Mouse (Mus musculus) yolk sac, embryonic 10.5 days (tissue): ENCODE results near the gene Ice2.

Experiments used
- DNase-seq: peaks from one replicate; pipeline ENCODE4 v3.0.0-alpha.2; 2017; ENCODE audit warnings: low spot score

The Ice2 gene

DNA sequence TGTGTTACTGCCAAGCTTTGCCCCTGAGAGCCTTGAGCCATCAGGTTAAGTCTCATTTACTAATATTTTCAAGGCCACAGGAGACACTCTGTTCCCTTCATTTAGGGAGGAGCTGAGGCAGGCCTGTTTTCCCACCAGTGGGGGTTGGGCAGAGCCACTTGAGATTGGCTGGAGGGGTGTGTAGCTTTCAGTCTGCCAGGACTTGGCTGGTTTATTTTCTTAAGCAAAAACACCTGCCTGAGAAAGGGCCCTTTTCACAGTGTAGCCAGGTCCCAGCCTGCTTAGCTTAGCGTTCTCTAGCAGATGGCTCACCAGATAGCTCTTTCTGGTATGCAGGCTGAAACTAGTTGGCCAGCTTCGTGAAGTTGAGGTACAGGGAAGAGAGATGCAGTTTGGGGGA, 61.3 kb downstream of the Ice2 start:
- no peak for DNase-seq

DNA sequence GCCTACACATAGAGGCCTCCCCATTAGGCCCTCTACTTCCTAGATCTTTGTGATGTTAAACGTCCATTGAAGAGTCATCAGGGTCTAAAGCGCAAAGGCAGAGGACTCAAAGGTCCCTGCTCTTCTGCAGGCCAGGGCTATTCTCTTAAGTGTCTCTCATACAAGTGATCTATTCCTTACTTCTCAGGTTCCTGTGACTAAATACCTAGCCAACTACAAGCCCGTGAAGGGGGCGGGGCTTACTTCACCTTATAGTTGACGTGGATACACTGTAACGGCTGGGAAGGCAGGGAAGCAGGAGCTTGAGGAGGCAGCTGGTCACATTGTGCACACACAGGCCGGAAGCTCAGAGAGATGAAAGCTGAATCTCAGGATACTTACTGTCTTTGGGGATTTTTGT, 62.2 kb downstream of the Ice2 start:
- DNase-seq = no peak

DNA sequence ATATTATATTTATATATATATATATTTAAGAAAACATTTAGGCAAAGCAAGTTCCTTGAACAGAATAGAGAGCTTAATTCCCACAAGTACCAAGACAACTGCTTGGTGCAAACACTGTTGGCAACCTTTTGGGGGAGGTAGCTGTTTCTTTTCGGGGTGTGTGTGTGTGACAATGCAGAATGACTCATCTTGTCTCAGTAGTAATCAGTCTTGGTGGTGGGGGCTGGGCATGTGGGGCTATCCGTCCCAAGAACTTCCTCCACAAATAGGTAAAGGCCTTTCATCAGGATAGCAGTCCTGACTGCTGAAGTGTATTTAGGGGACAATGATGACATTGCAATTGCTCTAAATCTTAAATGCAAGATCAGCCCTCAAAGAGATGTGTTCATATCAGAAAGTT, 65.3 kb downstream of the Ice2 start:
- no peak for DNase-seq

DNA sequence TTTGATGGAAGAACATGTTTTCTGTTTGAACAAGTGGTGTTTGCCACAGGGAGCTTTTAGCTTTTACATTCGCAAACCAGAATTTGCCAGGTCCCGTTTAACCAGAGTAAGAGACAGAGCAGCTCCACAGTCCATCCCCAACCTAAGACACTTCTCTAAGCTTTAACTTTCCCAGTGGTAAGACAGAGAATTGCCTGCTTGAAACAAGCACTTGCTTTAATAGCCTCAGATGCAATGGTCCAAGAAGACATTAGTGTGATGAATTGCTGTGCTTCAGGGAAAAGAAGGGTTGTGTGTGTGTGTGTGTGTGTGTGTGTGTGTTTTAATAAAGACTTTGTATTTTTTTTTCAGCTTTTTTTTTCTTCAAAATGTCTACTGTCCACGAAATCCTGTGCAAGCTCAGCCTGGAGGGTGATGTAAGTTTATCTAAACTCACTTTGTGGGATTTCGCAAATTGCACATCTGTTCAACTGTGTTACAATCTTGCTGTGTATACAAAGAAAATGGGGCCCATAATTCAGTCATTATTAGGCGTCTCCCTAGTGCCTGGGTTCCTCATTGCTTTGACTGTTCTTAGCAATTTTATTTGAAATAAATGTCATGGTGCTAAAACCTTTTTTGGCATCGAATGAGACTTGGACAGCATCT, 66.5 kb downstream of the Ice2 start:
- DNase-seq = no peak

- no peak for DNase-seq
These were observed 68.4 kb downstream of the Ice2 start for GRCm38 (mm10) chr9:69466098-69466497.

DNA sequence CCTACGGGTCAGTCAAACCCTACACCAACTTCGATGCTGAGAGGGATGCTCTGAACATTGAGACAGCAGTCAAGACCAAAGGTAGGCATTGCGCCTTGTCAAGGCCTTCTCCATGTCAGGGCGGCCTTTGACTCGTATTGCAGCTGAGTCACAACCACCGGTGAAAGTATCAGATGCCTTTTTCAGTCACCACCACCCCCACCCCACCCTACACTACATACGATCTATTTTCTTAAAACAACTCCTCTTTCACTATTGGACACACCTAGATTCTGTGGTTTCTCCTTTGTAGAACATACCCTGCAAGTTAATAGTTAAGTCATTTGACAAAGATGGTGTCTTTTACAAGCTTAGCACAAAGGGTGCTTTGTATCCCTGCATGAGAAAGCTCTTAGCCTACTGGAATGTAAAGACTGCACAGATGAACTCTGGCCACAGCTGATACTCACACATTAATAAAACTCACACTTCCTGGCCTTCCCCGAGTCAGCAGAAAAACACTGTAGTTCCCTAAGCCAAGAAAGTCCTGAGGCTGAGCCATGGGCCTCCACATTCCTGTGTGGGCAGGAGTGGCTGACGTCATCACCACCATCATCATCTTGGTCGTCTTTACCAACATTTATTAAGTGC, 69.7 kb downstream of the Ice2 start:
- DNase-seq = no peak

- peak; percentile 70 for DNase-seq
These were observed 71.3 kb downstream of the Ice2 start for GRCm38 (mm10) chr9:69468991-69469390.

DNA sequence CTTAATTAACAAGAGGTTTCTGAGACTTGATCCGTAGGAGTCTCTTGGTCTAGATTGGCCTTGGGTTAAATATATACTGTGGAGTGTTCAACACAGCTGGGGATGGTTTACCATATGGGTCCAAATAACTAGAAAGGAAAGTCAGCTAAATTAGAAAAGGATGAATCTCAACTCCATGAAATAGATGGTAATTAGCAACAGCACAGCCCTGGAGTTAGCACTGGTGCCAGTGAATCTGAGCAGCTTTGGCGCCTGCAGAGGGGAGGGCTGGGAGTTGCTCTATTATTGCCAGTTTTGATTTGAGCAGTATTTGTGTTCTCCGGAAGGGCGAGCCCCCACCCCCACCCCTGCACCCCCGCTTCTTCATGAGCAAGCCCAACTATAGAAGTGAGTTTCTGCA, 72.7 kb downstream of the Ice2 start:
- DNase-seq = no peak

GRCm38 (mm10) chr9:69470921-69471320, 73.2 kb downstream of the Ice2 start:
- no peak for DNase-seq

GRCm38 (mm10) chr9:69472724-69473123, 75.0 kb downstream of the Ice2 start:
- DNase-seq = no peak

GRCm38 (mm10) chr9:69475873-69476272, 78.2 kb downstream of the Ice2 start:
- DNase-seq = no peak

GRCm38 (mm10) chr9:69477195-69477823, 79.6 kb downstream of the Ice2 start:
- no peak for DNase-seq

GRCm38 (mm10) chr9:69477824-69478222, 80.1 kb downstream of the Ice2 start:
- DNase-seq = no peak

DNA sequence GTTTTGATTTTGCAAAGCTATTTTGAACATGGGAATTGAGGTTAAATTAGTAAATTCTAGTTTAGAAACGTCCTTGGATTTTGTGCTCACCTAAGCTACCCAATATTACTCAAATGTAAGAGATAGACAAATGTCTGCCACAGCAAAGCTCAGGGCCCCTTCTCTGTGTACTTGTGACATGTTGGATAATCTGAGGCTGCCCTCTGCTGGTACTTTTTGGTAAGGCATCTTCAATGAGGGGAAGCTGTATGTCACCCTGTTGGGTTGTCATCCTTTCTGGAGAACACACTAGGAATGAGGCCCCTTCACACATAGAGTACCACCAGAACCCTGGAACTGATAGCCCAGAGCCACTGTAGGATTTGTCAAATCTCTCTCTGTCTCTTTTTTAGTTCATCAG, 82.6 kb downstream of the Ice2 start:
- DNase-seq = peak; percentile 58
